Mouse (Mus musculus): ENCODE data around the gene Masp2.

DNA sequence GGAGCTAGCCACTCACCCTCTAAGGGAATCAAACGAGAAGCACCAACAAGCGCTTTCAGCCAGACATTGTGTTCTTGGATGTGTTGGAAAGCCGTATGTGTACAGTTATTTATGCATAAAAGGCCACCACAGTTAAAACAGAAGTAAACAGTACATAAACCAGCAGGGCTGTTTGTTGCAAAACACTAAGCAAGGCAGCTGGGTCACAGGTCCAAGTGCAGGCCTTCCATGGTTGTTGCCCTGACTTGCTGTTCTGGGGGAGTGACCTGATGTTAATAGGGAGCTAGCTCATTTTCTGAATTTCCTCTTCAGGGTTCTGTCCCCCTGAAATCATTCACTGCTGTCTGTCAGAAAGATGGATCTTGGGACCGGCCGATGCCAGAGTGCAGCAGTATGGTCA, 7.5 kb downstream of the Masp2 start:
- TF ChIP-seq POLR2A (IDR thresholded peaks at IDR 0.05; ENCODE audit: borderline replicate concordance, insufficient read depth, low read length), result no peak
- no peak for TF ChIP-seq CTCF (IDR thresholded peaks at IDR 0.05; ENCODE audit: borderline replicate concordance, insufficient read depth, low read depth, low read length)
